Mouse (Mus musculus) neural tube, embryonic 12.5 days (tissue): Measurements from ENCODE around the gene Rer1. TPM values are rescaled to one million over a fixed set of nuclear protein-coding genes. Genes with fewer than 3 reads are reported as not detected.
A peak's percentile ranks its signal among the peaks of the same experiment; 100 is the strongest.
"Not testable (repeated sequence)": the region's sequence is repeated elsewhere in the genome, so short reads cannot be mapped to it uniquely, and the experiment has no call there.

Source experiments
- ATAC-seq: fragments of 200-750 bp; cut with Nextera tagmentation; 2 replicates; pipeline ENCODE4 v1.8.0; 2017; ENCODE audit warnings: low read depth, mild to moderate bottlenecking, moderate TSS enrichment, moderate library complexity; ENCODE audit not compliant: low FRiP score
- H3K27ac ChIP-seq: fragments of 300-500 bp; sonication (generic); 2 replicates; pipeline ENCODE4 v1.5.1; 2016
- H3K27me3 ChIP-seq: fragments of 300-500 bp; sonication (generic); replicated peaks from 2 replicates; pipeline ENCODE4 v1.6.1; 2016; ENCODE audit warnings: mild to moderate bottlenecking
- H3K36me3 ChIP-seq: fragments of 300-500 bp; sonication (generic); 2 replicates; pipeline ENCODE4 v1.6.1; 2016; ENCODE audit warnings: mild to moderate bottlenecking
- H3K4me1 ChIP-seq: fragments of 300-500 bp; sonication (generic); 2 replicates; pipeline ENCODE4 v1.6.1; 2016
- H3K4me2 ChIP-seq: fragments of 300-500 bp; sonication (generic); replicated peaks from 2 replicates; pipeline ENCODE4 v1.6.1; 2016; ENCODE audit warnings: mild to moderate bottlenecking
- H3K4me3 ChIP-seq: fragments of 300-500 bp; sonication (generic); 2 replicates; pipeline ENCODE4 v1.5.1; 2016
- H3K9ac ChIP-seq: fragments of 300-500 bp; sonication (generic); 2 replicates; pipeline ENCODE4 v1.6.1; 2016; ENCODE audit warnings: mild to moderate bottlenecking
- H3K9me3 ChIP-seq: fragments of 300-500 bp; sonication (generic); 2 replicates; pipeline ENCODE4 v1.6.1; 2016; ENCODE audit warnings: mild to moderate bottlenecking
- WGBS: fragments of 180-500 bp; shearing (Covaris S2); methylation state at CpG from one replicate; pipeline ENCODE4 v1.1.7; 2016; 5-methylcytosine and 5-hydroxymethylcytosine counted together
- polyA plus RNA-seq: library from polyadenylated mRNA; unstranded; fragments of >200 nt; fragmentation: Nextera tagmentation; extraction: Ambion mirVana; gene quantifications from 2 replicates; pipeline ENCODE4 v1.2.1, GENCODE M21; 2016

Gene Rer1
- polyA plus RNA-seq, 1 experiment from 2014 or later = 135 TPM

GRCm38 (mm10) chr4:155084351-155084750 is 1.8 kb downstream of the Rer1 start:
- no peaks in the 10 kb centered on the region for H3K9me3 ChIP-seq
- no peak for ATAC-seq
- WGBS = 91% methylated on average over 7 of the region's 7 CpGs
- H3K9ac ChIP-seq = no peak overlapping the region
- H3K27ac ChIP-seq = no peak overlapping the region
- peak overlapping the region; percentile 5 for H3K4me2 ChIP-seq
- peaks cover 30% of the 10 kb centered on the region for H3K4me1 ChIP-seq
- no peak overlapping the region for H3K4me3 ChIP-seq
- H3K27me3 ChIP-seq = no peaks in the 10 kb centered on the region
- peaks cover 39% of the 10 kb centered on the region for H3K36me3 ChIP-seq

DNA sequence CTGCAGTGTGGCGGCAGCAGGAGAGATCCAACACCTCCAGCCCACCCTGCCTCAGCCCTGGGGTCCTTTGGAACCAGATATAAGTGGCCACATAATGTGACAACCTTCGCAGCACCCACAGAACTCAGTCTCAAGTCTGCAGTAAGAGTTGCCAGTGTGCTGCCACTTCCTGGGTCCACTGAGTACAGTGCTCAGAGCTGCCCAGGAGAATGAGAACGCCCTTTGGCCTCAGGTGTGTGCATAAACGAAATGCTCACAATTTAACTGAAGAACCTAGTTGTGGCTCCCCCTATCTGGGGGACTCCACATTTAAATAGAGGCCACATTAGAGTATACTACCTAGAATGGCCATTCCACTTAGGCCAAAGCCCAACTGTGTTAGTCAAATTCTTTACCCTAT is 2.6 kb downstream of the Rer1 start:
- no peaks in the 10 kb centered on the region for H3K27me3 ChIP-seq
- H3K4me2 ChIP-seq = no peak overlapping the region
- H3K36me3 ChIP-seq = peaks cover 44% of the 10 kb centered on the region
- no peak for ATAC-seq
- H3K9me3 ChIP-seq = no peaks in the 10 kb centered on the region
- H3K27ac ChIP-seq = no peak overlapping the region
- H3K4me3 ChIP-seq = no peak overlapping the region
- 93% methylated on average over 4 of the region's 4 CpGs for WGBS
- H3K4me1 ChIP-seq = peaks cover 30% of the 10 kb centered on the region
- no peak overlapping the region for H3K9ac ChIP-seq

- no peak for ATAC-seq
- Histone ChIP-seq H3K9ac (no peak overlapping the region), H3K4me1 (peaks cover 10% of the 10 kb centered on the region), H3K4me2 (no peak overlapping the region), H3K36me3 (peaks cover 75% of the 10 kb centered on the region), H3K27ac (no peak overlapping the region), H3K9me3 (no peaks in the 10 kb centered on the region), H3K4me3 (no peak overlapping the region), H3K27me3 (no peaks in the 10 kb centered on the region)
- WGBS = 95% methylated on average over 6 of the region's 6 CpGs
Observed at GRCm38 (mm10) chr4:155079666-155080065, 6.5 kb downstream of the Rer1 start.

DNA sequence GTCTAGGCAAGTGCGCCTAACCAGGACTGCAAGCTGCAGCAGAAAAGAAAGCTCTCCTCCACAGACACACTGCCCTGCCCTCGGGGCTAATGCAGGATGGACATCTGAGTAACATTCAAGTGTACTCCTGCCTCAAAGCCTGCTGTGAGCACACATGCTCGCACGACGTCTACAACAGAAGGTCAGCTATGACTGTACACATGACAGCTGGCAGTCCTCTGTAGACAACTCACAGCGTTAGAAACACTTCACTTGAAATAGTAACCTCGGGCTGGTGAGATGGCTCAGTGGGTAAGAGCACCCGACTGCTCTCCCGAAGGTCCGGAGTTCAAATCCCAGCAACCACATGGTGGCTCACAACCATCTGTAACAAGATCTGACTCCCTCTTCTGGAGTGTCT is 7.4 kb downstream of the Rer1 start:
- not testable (repeated sequence) for H3K9me3 ChIP-seq, ATAC-seq, H3K4me3 ChIP-seq, H3K4me2 ChIP-seq, H3K27me3 ChIP-seq, H3K4me1 ChIP-seq, H3K27ac ChIP-seq, H3K9ac ChIP-seq
- peaks cover 83% of the 10 kb centered on the region for H3K36me3 ChIP-seq
- 93% methylated on average over 10 of the region's 10 CpGs for WGBS

DNA sequence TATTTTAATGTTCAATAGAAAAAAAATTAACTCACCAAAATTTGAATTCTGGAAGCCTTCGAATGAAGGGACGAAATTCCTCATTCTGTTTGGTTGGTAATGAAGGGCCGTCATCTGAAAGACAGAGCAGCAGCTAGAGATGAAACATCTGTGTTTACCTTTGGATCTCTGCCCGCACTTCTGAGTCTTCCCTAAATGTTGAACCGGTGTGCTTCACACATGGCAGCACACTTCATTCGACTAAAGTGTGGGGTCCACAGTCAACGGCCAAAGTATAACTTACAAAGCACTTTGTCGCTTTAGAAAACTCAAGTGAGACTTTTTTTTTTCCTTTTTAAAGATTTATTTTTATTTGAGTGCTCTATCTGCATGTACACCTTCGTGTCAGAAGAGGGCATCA is 9.5 kb downstream of the Rer1 start:
- Histone ChIP-seq H3K4me2 (no peak overlapping the region), H3K9me3 (no peaks in the 10 kb centered on the region), H3K36me3 (peaks cover 83% of the 10 kb centered on the region), H3K9ac (no peak overlapping the region), H3K27me3 (no peaks in the 10 kb centered on the region), H3K4me1 (no peaks in the 10 kb centered on the region), H3K4me3 (no peak overlapping the region), H3K27ac (no peak overlapping the region)
- ATAC-seq = no peak
- WGBS = 89% methylated on average over 9 of the region's 9 CpGs

DNA sequence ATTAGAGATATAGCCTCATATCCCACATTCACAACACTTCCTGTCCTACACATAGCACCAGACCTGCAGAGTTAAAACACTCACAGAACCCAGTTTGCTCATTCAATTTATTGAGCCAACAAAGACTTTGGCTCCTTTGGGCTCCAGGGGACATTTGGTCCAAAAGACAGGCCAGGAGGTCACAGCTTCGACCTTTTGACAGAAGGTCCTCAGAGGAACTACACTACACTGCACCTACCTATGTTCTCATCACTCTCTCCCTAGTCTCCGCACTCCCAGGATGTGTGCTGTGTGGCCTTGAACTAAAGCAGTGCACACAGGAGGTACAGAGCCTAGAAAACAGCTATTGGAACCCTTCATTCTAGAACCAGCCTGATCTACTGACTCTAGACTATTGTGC is 10.4 kb downstream of the Rer1 start:
- Histone ChIP-seq H3K9me3 (no peaks in the 10 kb centered on the region), H3K4me2 (no peak overlapping the region), H3K4me1 (no peaks in the 10 kb centered on the region), H3K4me3 (no peak overlapping the region), H3K36me3 (peaks cover 86% of the 10 kb centered on the region), H3K9ac (no peak overlapping the region), H3K27me3 (no peaks in the 10 kb centered on the region), H3K27ac (no peak overlapping the region)
- WGBS = 93% methylated on average over 2 of the region's 2 CpGs
- no peak for ATAC-seq

DNA sequence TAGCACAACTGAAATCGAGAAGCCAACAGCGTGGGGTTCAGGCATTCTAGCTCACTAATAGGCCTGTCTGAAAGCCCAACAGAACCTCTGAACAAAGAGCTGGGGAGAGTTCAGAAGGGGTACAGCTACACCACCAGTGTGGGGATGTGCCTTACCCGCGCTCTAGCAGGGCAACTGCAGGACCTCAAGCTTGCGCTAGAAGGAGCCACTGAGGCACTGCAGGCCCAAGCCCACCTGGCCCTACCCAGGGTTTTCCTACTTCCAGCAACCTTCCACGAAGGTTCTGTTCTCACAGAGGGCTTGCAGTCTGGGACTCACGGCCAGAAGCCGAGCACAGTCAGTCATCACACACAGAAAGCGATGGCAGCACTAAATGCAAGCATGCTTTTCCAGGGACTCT is 11.0 kb downstream of the Rer1 start:
- Histone ChIP-seq H3K4me3 (no peak overlapping the region), H3K27me3 (no peaks in the 10 kb centered on the region), H3K9ac (no peak overlapping the region), H3K4me1 (no peaks in the 10 kb centered on the region), H3K27ac (no peak overlapping the region), H3K9me3 (no peaks in the 10 kb centered on the region), H3K4me2 (no peak overlapping the region), H3K36me3 (peaks cover 86% of the 10 kb centered on the region)
- no peak for ATAC-seq
- 88% methylated on average over 9 of the region's 9 CpGs for whole genome bisulfite sequencing

DNA sequence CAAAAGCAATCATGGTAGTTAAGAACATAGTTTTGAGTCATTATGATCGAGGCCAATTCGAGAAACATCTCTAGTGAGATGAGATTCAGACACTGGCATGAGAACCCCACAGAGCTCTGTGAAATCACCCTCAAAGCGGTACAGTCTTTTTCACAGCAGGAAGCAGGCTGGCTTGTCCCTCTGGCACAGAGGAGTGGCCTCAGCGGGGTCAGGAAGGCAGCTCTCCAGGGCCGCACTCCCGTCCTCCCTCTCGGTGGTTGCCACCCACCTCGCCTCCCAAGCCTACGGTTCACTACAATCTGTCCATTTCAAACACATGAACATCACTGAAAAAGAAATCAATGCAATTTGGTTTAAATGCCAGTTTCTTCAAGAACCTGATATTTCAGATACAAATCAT is 11.8 kb downstream of the Rer1 start:
- H3K4me2 ChIP-seq = no peak overlapping the region
- H3K4me1 ChIP-seq = no peaks in the 10 kb centered on the region
- H3K36me3 ChIP-seq = peaks cover 86% of the 10 kb centered on the region
- no peaks in the 10 kb centered on the region for H3K9me3 ChIP-seq
- WGBS = 79% methylated on average over 9 of the region's 9 CpGs
- H3K27me3 ChIP-seq = no peaks in the 10 kb centered on the region
- no peak overlapping the region for H3K27ac ChIP-seq
- no peak overlapping the region for H3K9ac ChIP-seq
- no peak for ATAC-seq
- no peak overlapping the region for H3K4me3 ChIP-seq

- Histone ChIP-seq H3K4me1 (peaks cover 17% of the 10 kb centered on the region), H3K27me3 (no peaks in the 10 kb centered on the region), H3K4me2 (no peak overlapping the region), H3K4me3 (no peak overlapping the region), H3K9ac (no peak overlapping the region), H3K27ac (no peak overlapping the region), H3K36me3 (peaks cover 74% of the 10 kb centered on the region), H3K9me3 (no peaks in the 10 kb centered on the region)
- ATAC-seq = no peak
- WGBS = 93% methylated on average over 5 of the region's 5 CpGs
Observed at GRCm38 (mm10) chr4:155070921-155071320, 15.3 kb downstream of the Rer1 start.

GRCm38 (mm10) chr4:155070199-155070598 is 16.0 kb downstream of the Rer1 start:
- Histone ChIP-seq H3K4me3 (no peak overlapping the region), H3K9ac (no peak overlapping the region), H3K27ac (no peak overlapping the region), H3K4me2 (no peak overlapping the region), H3K9me3 (no peaks in the 10 kb centered on the region), H3K36me3 (peaks cover 67% of the 10 kb centered on the region), H3K4me1 (peaks cover 17% of the 10 kb centered on the region), H3K27me3 (no peaks in the 10 kb centered on the region)
- 92% methylated on average over 13 of the region's 13 CpGs for WGBS
- ATAC-seq = no peak

GRCm38 (mm10) chr4:155069191-155069590 is 17.0 kb downstream of the Rer1 start:
- Histone ChIP-seq H3K4me3 (no peak overlapping the region), H3K9me3 (no peaks in the 10 kb centered on the region), H3K4me1 (peaks cover 17% of the 10 kb centered on the region), H3K36me3 (peaks cover 57% of the 10 kb centered on the region), H3K27ac (no peak overlapping the region), H3K27me3 (no peaks in the 10 kb centered on the region), H3K9ac (no peak overlapping the region), H3K4me2 (no peak overlapping the region)
- 84% methylated on average over 6 of the region's 6 CpGs for WGBS
- ATAC-seq = no peak

GRCm38 (mm10) chr4:155068357-155068972 is 17.7 kb downstream of the Rer1 start:
- no peak for ATAC-seq
- no peak overlapping the region for H3K4me3 ChIP-seq
- H3K9me3 ChIP-seq = no peaks in the 10 kb centered on the region
- no peak overlapping the region for H3K27ac ChIP-seq
- no peak overlapping the region for H3K9ac ChIP-seq
- peak overlapping the region; percentile 81; the same call in 1 of the 2 replicates for H3K4me2 ChIP-seq
- WGBS = 93% methylated on average over 20 of the region's 20 CpGs
- peaks cover 17% of the 10 kb centered on the region for H3K4me1 ChIP-seq
- peaks cover 50% of the 10 kb centered on the region for H3K36me3 ChIP-seq
- no peaks in the 10 kb centered on the region for H3K27me3 ChIP-seq

- Histone ChIP-seq H3K36me3 (peaks cover 38% of the 10 kb centered on the region), H3K27ac (0 out of 2 replicates have a peak within 1 kb of the TSS, but pooled peaks have one; percentile 6), H3K4me3 (peak within 1 kb of the TSS; percentile 54), H3K9me3 (no peaks in the 10 kb centered on the region), H3K4me1 (peaks cover 17% of the 10 kb centered on the region), H3K4me2 (peak within 1 kb of the TSS; percentile 81), H3K9ac (peak within 1 kb of the TSS; percentile 70), H3K27me3 (no peaks in the 10 kb centered on the region)
- peak; percentile 88 for ATAC-seq
- under 1% methylated on average over 48 of the region's 48 CpGs for WGBS
Observed at GRCm38 (mm10) chr4:155066834-155067522, 19.2 kb downstream of the Rer1 start, which contains the start of gene Pex10. Gene Pex10 (plus strand): TSS chr4:155067016.
